Mouse (Mus musculus) heart, postnatal 14 days (tissue): Measurements from ENCODE around the gene Sgms1. TPM values are rescaled to one million over a fixed set of nuclear protein-coding genes. Genes with fewer than 3 reads are reported as not detected.

ENCODE experiments used
- DNase-seq, 2 experiments: peaks; one replicate each; pipeline ENCODE4 v3.0.0; 2021 to 2022
- intact Hi-C: fragments of 180-260 bp; cut with DNase I; formaldehyde crosslinking; loops from one replicate; pipeline ENCODE4 v1.15.1; 2025
- total RNA-seq, 2 experiments: library from RNA; stranded (reverse); gene quantifications; 2 replicates each; pipeline ENCODE4 v1.2.3; 2021

Sgms1 gene
- total RNA-seq, 2 experiments from 2014 or later, result 75.1 to 77.5 TPM

- intact Hi-C loops, result no loop called here
- DNase-seq, result no peak
These were observed 215.0 kb downstream of the Sgms1 start for GRCm38 (mm10) chr19:32174561-32174960.

- intact Hi-C loops, result loop anchor here (2.0 kb wide), 1 partner anchor 147 kb away; no protein-coding TSS in a partner anchor
- DNase-seq, result no peak
These were observed 215.9 kb downstream of the Sgms1 start for GRCm38 (mm10) chr19:32173522-32174184.

GRCm38 (mm10) chr19:32172511-32172981, 217.0 kb downstream of the Sgms1 start:
- intact Hi-C loops, result loop anchor here (2.0 kb wide), 1 partner anchor 148 kb away; no protein-coding TSS in a partner anchor
- no peak for DNase-seq

- intact Hi-C loops, result loop anchor here (2.0 kb wide), 1 partner anchor 149 kb away; no protein-coding TSS in a partner anchor
- no peak for DNase-seq
These were observed 217.5 kb downstream of the Sgms1 start for GRCm38 (mm10) chr19:32171981-32172380.

- intact Hi-C loops, result loop anchor here (5.0 kb wide), 2 partner anchors 113 to 317 kb away; partner anchors contain the start of gene Minpp1
- peak; percentile 83 to 89 for DNase-seq
These were observed 219.6 kb downstream of the Sgms1 start for GRCm38 (mm10) chr19:32169634-32170540.

GRCm38 (mm10) chr19:32168031-32168430, 221.5 kb downstream of the Sgms1 start:
- DNase-seq, result no peak
- intact Hi-C loops, result loop anchor here (5.0 kb wide), 2 partner anchors 111 to 319 kb away; partner anchors contain the start of gene Minpp1

GRCm38 (mm10) chr19:32166823-32167605, 222.5 kb downstream of the Sgms1 start:
- intact Hi-C loops, result loop anchor here (5.0 kb wide), 2 partner anchors 110 to 320 kb away; partner anchors contain the start of gene Minpp1
- no peak for DNase-seq

GRCm38 (mm10) chr19:32165711-32166110, 223.8 kb downstream of the Sgms1 start:
- no peak for DNase-seq
- intact Hi-C loops, result loop anchor here (5.0 kb wide), 2 partner anchors 108 to 322 kb away; partner anchors contain the start of gene Minpp1

- no peak for DNase-seq
- intact Hi-C loops, result no loop called here
These were observed 225.4 kb downstream of the Sgms1 start for GRCm38 (mm10) chr19:32164128-32164527.

- DNase-seq, result no peak
- intact Hi-C loops, result loop anchor here (2.0 kb wide), 1 partner anchor 29 kb away; no protein-coding TSS in a partner anchor
These were observed 229.6 kb downstream of the Sgms1 start for GRCm38 (mm10) chr19:32159944-32160343.

- no peak for DNase-seq
- intact Hi-C loops, result loop anchor here (2.0 kb wide), 1 partner anchor 28 kb away; no protein-coding TSS in a partner anchor
These were observed 230.3 kb downstream of the Sgms1 start for GRCm38 (mm10) chr19:32159168-32159567.

- no peak for DNase-seq
- intact Hi-C loops, result no loop called here
These were observed 232.5 kb downstream of the Sgms1 start for GRCm38 (mm10) chr19:32157045-32157444.

GRCm38 (mm10) chr19:32152529-32152928, 237.0 kb downstream of the Sgms1 start:
- intact Hi-C loops, result no loop called here
- no peak for DNase-seq

GRCm38 (mm10) chr19:32148710-32149109, 240.8 kb downstream of the Sgms1 start:
- no peak for DNase-seq
- intact Hi-C loops, result no loop called here

GRCm38 (mm10) chr19:32142383-32142782, 247.1 kb downstream of the Sgms1 start:
- intact Hi-C loops, result no loop called here
- no peak for DNase-seq

- intact Hi-C loops, result no loop called here
- DNase-seq, result no peak
These were observed 251.0 kb downstream of the Sgms1 start for GRCm38 (mm10) chr19:32138361-32139088.

GRCm38 (mm10) chr19:32137904-32138303, 251.6 kb downstream of the Sgms1 start:
- intact Hi-C loops, result no loop called here
- no peak for DNase-seq

- intact Hi-C loops, result no loop called here
- DNase-seq, result peak; percentile 35 to 40
These were observed 252.5 kb downstream of the Sgms1 start for GRCm38 (mm10) chr19:32136888-32137625.
